Comparison of ENCODE assay signal across 15 mouse cellular contexts in the genomic region with DNA sequence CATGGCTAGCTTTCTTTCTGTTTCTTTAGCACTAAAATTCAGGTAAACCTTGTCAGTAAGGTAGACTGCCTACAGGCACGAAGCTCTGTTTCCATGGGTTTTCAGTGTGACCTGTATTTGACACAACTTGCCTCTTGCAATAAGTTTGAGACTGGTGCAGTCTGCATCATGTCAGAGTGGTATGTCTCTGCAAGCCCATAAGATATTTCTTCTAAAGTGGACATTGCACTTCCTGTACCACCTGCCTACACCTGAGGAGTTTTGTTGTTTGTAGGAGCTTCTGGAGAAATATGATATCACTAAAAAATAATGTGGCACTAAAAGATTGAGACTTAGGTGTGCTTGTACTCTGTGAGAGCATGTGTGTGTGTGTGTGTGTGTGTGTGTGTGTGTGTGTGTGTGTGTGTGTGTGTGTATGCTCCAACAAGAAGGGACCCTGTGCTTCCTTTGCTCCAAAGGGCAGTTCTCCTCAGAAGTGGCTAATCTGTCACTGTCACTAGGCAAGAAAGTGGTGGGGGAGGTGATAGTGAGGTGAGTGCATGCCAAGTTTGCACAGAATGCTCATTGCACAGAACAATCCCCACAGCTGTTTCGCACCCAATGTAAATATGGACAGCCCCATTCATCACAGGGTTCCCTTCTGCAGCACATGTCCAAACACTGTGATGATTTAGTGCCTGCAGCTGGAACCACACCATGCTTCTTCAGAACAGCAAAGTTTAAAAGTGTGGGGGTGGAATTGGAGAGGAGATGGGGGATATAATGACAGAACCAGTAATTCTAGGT.
DNase-seq lines count a peak whose midpoint lies in the region; ATAC-seq and TF ChIP-seq lines count a peak whose summit lies in the region.
"Had no signal": no experiment of that assay in that cellular context is flagged by ENCODE, and none has a peak within 500 bp of the region (broad histone marks: within the 10 kb centered on the region; RNA-seq: fewer than 3 reads in every experiment).

No protein-coding gene starts in this region.

- H3K27ac ChIP-seq in intestine, embryonic 14.5 days (ENCODE audit: low read depth) = peak overlapping the region; percentile 43; the same call in 1 of the 2 replicates
- no peak overlapping the region for H3K27ac ChIP-seq in intestine, postnatal 0 days (ENCODE audit: low read depth, low read length)
- no peak overlapping the region for H3K27ac ChIP-seq in neural tube, embryonic 15.5 days (replicated peaks)
- no peak overlapping the region for H3K27ac ChIP-seq in limb, embryonic 10.5 days
- H3K27ac ChIP-seq in midbrain, embryonic 16.5 days (ENCODE audit: low read length) = no peak overlapping the region
- H3K27ac ChIP-seq: liver, embryonic 14.5 days; neural tube, embryonic 12.5 days had no signal

- 11% methylated on average over 2 of the region's 2 CpGs for WGBS in intestine, embryonic 14.5 days
- 26% methylated on average over 2 of the region's 2 CpGs for WGBS in intestine, postnatal 0 days
- WGBS in neural tube, embryonic 15.5 days = 66% methylated on average over 2 of the region's 2 CpGs
- 73% methylated on average over 2 of the region's 2 CpGs for WGBS in limb, embryonic 10.5 days
- 82% methylated on average over 2 of the region's 2 CpGs for WGBS in midbrain, embryonic 16.5 days

- no peaks in the 10 kb centered on the region for H3K36me3 ChIP-seq in intestine, embryonic 14.5 days (ENCODE audit: control insufficient read depth, insufficient read depth, low read length)
- no peaks in the 10 kb centered on the region for H3K36me3 ChIP-seq in intestine, postnatal 0 days (ENCODE audit: control insufficient read depth, insufficient read depth)
- no peaks in the 10 kb centered on the region for H3K36me3 ChIP-seq in neural tube, embryonic 15.5 days
- no peaks in the 10 kb centered on the region for H3K36me3 ChIP-seq in limb, embryonic 10.5 days
- no peaks in the 10 kb centered on the region for H3K36me3 ChIP-seq in midbrain, embryonic 16.5 days (ENCODE audit: control insufficient read depth, insufficient read depth, low read length)
- H3K36me3 ChIP-seq: G1E; neural tube, embryonic 12.5 days had no signal

- ATAC-seq in intestine, embryonic 14.5 days (replicated peaks; ENCODE audit: low FRiP score, low TSS enrichment, low read depth) = peak; percentile 94
- no peak for ATAC-seq in intestine, postnatal 0 days
- ATAC-seq in neural tube, embryonic 15.5 days (ENCODE audit: low FRiP score) = no peak
- ATAC-seq in midbrain, embryonic 16.5 days = no peak
- ATAC-seq: activated CD4-positive, CD25-positive, alpha-beta regulatory T cell, adult 4 months had no signal

- no peaks in the 10 kb centered on the region for H3K27me3 ChIP-seq in intestine, embryonic 14.5 days (replicated peaks; ENCODE audit: control insufficient read depth, insufficient read depth, low read length)
- no peaks in the 10 kb centered on the region for H3K27me3 ChIP-seq in intestine, postnatal 0 days (replicated peaks; ENCODE audit: control insufficient read depth, insufficient read depth, low read length)
- no peaks in the 10 kb centered on the region for H3K27me3 ChIP-seq in neural tube, embryonic 15.5 days (replicated peaks)
- H3K27me3 ChIP-seq in limb, embryonic 10.5 days (ENCODE audit: low read depth, poor library complexity, severe bottlenecking) = no peaks in the 10 kb centered on the region
- no peaks in the 10 kb centered on the region for H3K27me3 ChIP-seq in midbrain, embryonic 16.5 days (ENCODE audit: control insufficient read depth, insufficient read depth, low read depth, low read length)
- H3K27me3 ChIP-seq: megakaryocyte, embryonic 14.5 days; neural tube, embryonic 12.5 days had no signal

- H3K4me2 ChIP-seq in intestine, embryonic 14.5 days (ENCODE audit: low read length) = no peak overlapping the region
- H3K4me2 ChIP-seq in intestine, postnatal 0 days (replicated peaks; ENCODE audit: low read depth) = no peak overlapping the region
- H3K4me2 ChIP-seq in neural tube, embryonic 15.5 days = no peak overlapping the region
- H3K4me2 ChIP-seq in midbrain, embryonic 16.5 days (ENCODE audit: low read length) = no peak overlapping the region
- H3K4me2 ChIP-seq: neural tube, embryonic 12.5 days had no signal

- no peaks in the 10 kb centered on the region for H3K9me3 ChIP-seq in intestine, embryonic 14.5 days (ENCODE audit: control insufficient read depth, low read length)
- no peaks in the 10 kb centered on the region for H3K9me3 ChIP-seq in intestine, postnatal 0 days (ENCODE audit: control insufficient read depth)
- no peaks in the 10 kb centered on the region for H3K9me3 ChIP-seq in neural tube, embryonic 15.5 days (replicated peaks)
- H3K9me3 ChIP-seq in limb, embryonic 10.5 days (replicated peaks) = no peaks in the 10 kb centered on the region
- H3K9me3 ChIP-seq in midbrain, embryonic 16.5 days (replicated peaks; ENCODE audit: control insufficient read depth, low read length, poor library complexity, severe bottlenecking) = no peaks in the 10 kb centered on the region
- H3K9me3 ChIP-seq: neural tube, embryonic 12.5 days had no signal

- H3K4me3 ChIP-seq in intestine, embryonic 14.5 days (ENCODE audit: low read depth, low read length) = no peak overlapping the region
- H3K4me3 ChIP-seq in intestine, postnatal 0 days (ENCODE audit: low read depth, low read length) = no peak overlapping the region
- no peak overlapping the region for H3K4me3 ChIP-seq in neural tube, embryonic 15.5 days (replicated peaks)
- H3K4me3 ChIP-seq in limb, embryonic 10.5 days = no peak overlapping the region
- H3K4me3 ChIP-seq in midbrain, embryonic 16.5 days (ENCODE audit: low read depth, low read length) = no peak overlapping the region
- H3K4me3 ChIP-seq: megakaryocyte, embryonic 14.5 days; neural tube, embryonic 12.5 days had no signal

- DNase-seq in intestine, embryonic 14.5 days (ENCODE audit: low spot score) = peak; percentile 56
- DNase-seq in neural tube, embryonic 10.5 days (ENCODE audit: extremely low spot score, low spot score) = peak; percentile 57
- peak; percentile 35 for DNase-seq in limb, embryonic 10.5 days (ENCODE audit: low spot score)
- no peak for DNase-seq in thymus, postnatal 25 days
- no peak for DNase-seq in left cerebral cortex, adult 11 months (ENCODE audit: low spot score)
- DNase-seq: gastrocnemius, postnatal 14 days; layer of hippocampus, adult 9-11 months had no signal

- H3K9ac ChIP-seq in intestine, embryonic 14.5 days (ENCODE audit: low read length) = no peak overlapping the region
- no peak overlapping the region for H3K9ac ChIP-seq in intestine, postnatal 0 days (ENCODE audit: low read depth, low read length)
- no peak overlapping the region for H3K9ac ChIP-seq in neural tube, embryonic 15.5 days (replicated peaks)
- H3K9ac ChIP-seq in midbrain, embryonic 16.5 days (ENCODE audit: low read depth, low read length) = no peak overlapping the region
- H3K9ac ChIP-seq: liver, embryonic 14.5 days; neural tube, embryonic 12.5 days had no signal

- H3K4me1 ChIP-seq in intestine, embryonic 14.5 days (replicated peaks; ENCODE audit: control insufficient read depth, insufficient read depth, low read length) = peaks cover 10% of the 10 kb centered on the region
- no peaks in the 10 kb centered on the region for H3K4me1 ChIP-seq in intestine, postnatal 0 days (replicated peaks; ENCODE audit: control insufficient read depth, insufficient read depth, low read length)
- H3K4me1 ChIP-seq in neural tube, embryonic 15.5 days = no peaks in the 10 kb centered on the region
- H3K4me1 ChIP-seq in limb, embryonic 10.5 days = no peaks in the 10 kb centered on the region
- no peaks in the 10 kb centered on the region for H3K4me1 ChIP-seq in midbrain, embryonic 16.5 days (ENCODE audit: control insufficient read depth, insufficient read depth, low read length)
- H3K4me1 ChIP-seq: megakaryocyte, embryonic 14.5 days; neural tube, embryonic 12.5 days had no signal

- no peak for TF ChIP-seq CTCF in intestine, postnatal 0 days (IDR thresholded peaks at IDR 0.05; ENCODE audit: low read depth)

Comparison
In these comparisons a context has a peak if more than half of its experiments do, and no peak if none do; other contexts are left out.
1. DNase-seq: peak in intestine, embryonic 14.5 days (single experiment), neural tube, embryonic 10.5 days (single experiment) and limb, embryonic 10.5 days (single experiment); none in thymus, postnatal 25 days (single experiment) and left cerebral cortex, adult 11 months (single experiment).